Mouse (Mus musculus) retina, postnatal 7 days (tissue): ENCODE measurements around the gene Olfr1472.
"Not testable (repeated sequence)": the region's sequence is repeated elsewhere in the genome, so short reads cannot be mapped to it uniquely, and the experiment has no call there.

Source experiments
- DNase-seq: peaks from one replicate; pipeline ENCODE4 v3.0.0-alpha.2; 2012; ENCODE audit warnings: low read depth, low spot score

Olfr1472 gene

DNA sequence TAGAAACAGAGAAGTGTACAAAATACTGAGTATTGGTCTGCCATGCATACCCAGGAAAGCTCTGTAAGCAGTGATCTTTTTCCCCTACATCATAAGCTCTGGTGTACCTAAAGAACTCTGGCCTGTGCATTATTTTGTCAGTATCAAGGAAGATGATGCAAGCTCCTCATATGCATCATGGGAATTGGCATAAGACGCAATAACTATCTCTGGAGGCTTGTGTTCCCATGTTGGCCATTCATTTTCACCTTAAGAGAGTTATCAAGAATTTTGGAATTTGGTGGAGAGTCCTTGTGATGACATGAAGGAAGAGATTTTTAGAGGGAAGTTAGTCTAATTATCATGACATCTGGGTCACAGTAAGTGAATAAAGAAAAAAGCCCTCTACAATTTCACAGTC is at the start of gene Olfr1472:
Gene Olfr1472, minus strand, starts transcription at position 101 of the 400 bp plus-strand sequence.
- DNase-seq, result no peak

DNA sequence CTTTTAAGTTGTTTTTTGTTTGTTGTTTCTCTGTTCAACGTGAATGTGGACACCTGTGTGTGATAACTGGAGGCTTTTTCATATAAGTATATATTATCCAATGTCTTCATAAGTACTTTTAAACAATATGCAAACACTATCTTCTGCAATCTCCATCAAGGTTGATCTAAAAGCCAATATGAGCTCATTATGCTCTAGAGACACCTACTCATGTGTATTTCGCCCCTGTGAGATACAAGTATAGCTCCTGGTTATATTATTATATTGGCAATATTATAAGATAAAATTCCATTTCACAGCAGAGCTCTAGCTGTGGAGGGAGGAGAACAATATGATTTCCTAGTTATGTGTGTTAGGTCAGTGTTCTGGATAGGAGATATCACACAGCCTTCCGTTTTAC is 44.4 kb upstream of the Olfr1472 start, which contains the start of gene Olfr1477:
Gene Olfr1477, plus strand, starts transcription at position 301 of the 400 bp plus-strand sequence.
- no peak for DNase-seq

DNA sequence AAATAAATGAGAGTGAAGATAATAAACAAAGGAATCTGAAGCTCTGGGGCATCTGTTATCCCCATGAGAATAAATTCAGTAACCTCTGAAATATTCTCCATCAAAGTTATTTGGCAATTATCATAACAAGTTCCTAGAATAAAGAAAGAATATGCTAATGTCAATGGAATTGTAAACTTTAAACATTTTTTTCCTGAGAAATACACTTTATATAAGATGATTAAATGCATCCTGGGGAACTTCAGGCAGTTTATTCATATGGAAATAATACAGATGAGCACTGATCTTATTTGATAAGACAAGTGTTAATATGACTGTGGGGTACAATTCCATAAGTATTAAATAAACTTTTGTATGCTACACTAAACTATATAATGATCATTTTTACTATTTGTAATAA is 24.2 kb upstream of the Olfr1472 start, which contains the start of gene Olfr1475:
Gene Olfr1475, minus strand, starts transcription at position 101 of the 400 bp plus-strand sequence.
- DNase-seq, result no peak

DNA sequence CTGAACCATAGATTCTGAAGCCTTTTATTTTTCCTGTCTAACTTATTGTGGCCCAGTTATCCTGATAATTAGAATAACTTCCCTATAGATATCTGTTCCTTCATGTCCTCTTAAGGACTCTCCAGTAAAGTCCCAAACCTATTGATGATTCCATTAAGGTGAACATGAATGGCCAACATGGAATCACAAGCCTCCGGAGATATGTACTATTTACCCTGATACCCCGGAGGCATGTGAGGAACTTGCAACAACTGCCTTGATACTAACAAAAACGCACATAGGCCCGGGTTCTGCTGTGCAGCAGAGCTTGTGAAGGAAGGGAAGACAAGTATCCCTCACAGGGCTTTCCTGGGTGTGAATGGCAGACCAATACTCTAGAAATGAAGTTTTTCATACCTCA is 13.4 kb upstream of the Olfr1472 start, which contains the start of gene Olfr1474:
Gene Olfr1474, plus strand, starts transcription at position 301 of the 400 bp plus-strand sequence.
- not testable (repeated sequence) for DNase-seq

DNA sequence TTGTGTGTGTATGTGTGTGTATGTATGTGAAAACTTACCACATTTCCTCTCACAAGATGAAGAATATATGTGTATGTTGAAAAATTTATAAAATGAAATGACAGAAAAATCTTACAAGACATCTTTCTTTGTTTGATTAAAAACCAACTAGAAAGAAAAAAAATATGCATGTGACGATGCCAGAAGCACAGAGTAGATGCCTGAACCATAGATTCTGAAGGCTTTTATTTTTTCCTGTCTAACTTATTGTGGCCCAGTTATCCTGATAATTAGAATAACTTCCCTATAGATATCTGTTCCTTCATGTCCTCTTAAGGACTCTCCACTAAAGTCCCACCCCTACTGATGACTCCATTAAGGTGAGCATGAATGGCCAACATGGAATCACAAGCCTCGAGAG is 12.8 kb downstream of the Olfr1472 start, which contains the start of gene Olfr1471:
Gene Olfr1471, plus strand, starts transcription at position 301 of the 400 bp plus-strand sequence.
- not testable (repeated sequence) for DNase-seq

DNA sequence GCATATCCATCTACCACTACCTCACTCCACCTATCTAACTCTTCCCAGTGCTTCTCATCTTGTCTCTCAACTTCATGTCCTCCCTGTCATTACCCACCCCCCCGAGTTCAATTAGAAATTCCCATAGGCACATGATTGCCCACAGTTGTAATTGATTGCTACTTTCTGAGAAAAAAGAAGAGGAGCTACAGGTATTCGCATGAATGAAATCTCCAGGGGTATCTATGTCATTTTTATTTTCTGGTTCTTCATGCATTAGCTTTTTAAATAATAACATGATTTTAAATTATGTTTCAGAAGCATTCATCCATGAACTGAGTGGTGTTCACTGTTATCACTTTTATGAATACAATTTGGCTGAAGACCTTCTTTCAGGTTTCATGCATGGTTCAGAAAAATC is 48.3 kb downstream of the Olfr1472 start, which contains the start of gene Olfr1469:
Gene Olfr1469, plus strand, starts transcription at position 301 of the 400 bp plus-strand sequence.
- no peak for DNase-seq
